Mouse (Mus musculus) C3H10T1/2 (cell line): ENCODE results near the gene Krtap10-4. TPM values are rescaled to one million over a fixed set of nuclear protein-coding genes. Genes with fewer than 3 reads are reported as not detected.

Experiments
- polyA plus RNA-seq, 2 experiments: library from polyadenylated mRNA; unstranded; fragments of >200 nt; fragmentation: generic; extraction: Trizol; gene quantifications; one replicate each; pipeline ENCODE4 v1.2.1; 2012; ENCODE audit warnings: missing spikeins in 2 of 2

The Krtap10-4 gene
- not detected for polyA plus RNA-seq

GRCm38 (mm10) chr10:77826951-77827350 is at the start of gene Krtap10-4:
Gene Krtap10-4 (minus strand): TSS chr10:77827095.

GRCm38 (mm10) chr10:77861675-77862074 is 34.8 kb upstream of the Krtap10-4 start, which contains the start of gene Gm3285:
Gene Gm3285 (plus strand): TSS chr10:77861975.

GRCm38 (mm10) chr10:77852559-77852958 is 25.7 kb upstream of the Krtap10-4 start, which contains the start of gene Gm10318:
Gene Gm10318 (plus strand): TSS chr10:77852859.

GRCm38 (mm10) chr10:77846503-77846902 is 19.6 kb upstream of the Krtap10-4 start, which contains the start of gene Gm36176:
Gene Gm36176 (plus strand): TSS chr10:77846803.

GRCm38 (mm10) chr10:77835647-77836046 is 8.8 kb upstream of the Krtap10-4 start, which contains the start of gene Krtap10-10:
Gene Krtap10-10 (plus strand): TSS chr10:77835947.

GRCm38 (mm10) chr10:77814382-77814781 is 12.5 kb downstream of the Krtap10-4 start, which contains the start of gene Gm2696:
Gene Gm2696 (plus strand): TSS chr10:77814682.

GRCm38 (mm10) chr10:77811743-77812142 is 15.2 kb downstream of the Krtap10-4 start, which contains the start of gene Gm9507:
Gene Gm9507 (minus strand): TSS chr10:77811843.

GRCm38 (mm10) chr10:77798921-77799508 is 27.9 kb downstream of the Krtap10-4 start, which contains the start of gene Gm19668:
Gene Gm19668 (minus strand): TSS chr10:77799133.

GRCm38 (mm10) chr10:77794976-77795375 is 31.9 kb downstream of the Krtap10-4 start, which contains the start of gene Gm9639:
Gene Gm9639 (minus strand): TSS chr10:77795076.

GRCm38 (mm10) chr10:77787876-77788275 is 39.0 kb downstream of the Krtap10-4 start, which contains the start of gene Gm7137:
Gene Gm7137 (minus strand): TSS chr10:77788200.

GRCm38 (mm10) chr10:77782442-77782841 is 44.5 kb downstream of the Krtap10-4 start, which contains the start of gene Gm3250:
Gene Gm3250 (minus strand): TSS chr10:77782542.

GRCm38 (mm10) chr10:77776844-77777243 is 50.1 kb downstream of the Krtap10-4 start, which contains the start of gene Gm7138:
Gene Gm7138 (minus strand): TSS chr10:77776944.

Other genes with a start within 250 kb of the Krtap10-4 start
- gene Pttg1ip, start 245.4 kb downstream of the Krtap10-4 start, polyA plus RNA-seq: 100 to 1,000 TPM in 1 of 2 experiments, 10 to 100 TPM in 1; 82.8 to 216 TPM
- 10 to 100 TPM; 76.2 to 78.6 TPM for gene Sumo3, start 221.0 kb downstream of the Krtap10-4 start, polyA plus RNA-seq
- gene Gm49325, start 220.9 kb downstream of the Krtap10-4 start, polyA plus RNA-seq: 10 to 100 TPM in 1 of 2 experiments, under 1 TPM in 1; 0.78 to 16.7 TPM
- gene Ube2g2, start 204.8 kb downstream of the Krtap10-4 start, polyA plus RNA-seq: 10 to 100 TPM; 39.0 to 44.0 TPM
- not detected for gene Tspear, start 140.5 kb downstream of the Krtap10-4 start, polyA plus RNA-seq
- not detected for gene Gm19402, start 136.3 kb downstream of the Krtap10-4 start, polyA plus RNA-seq
- not detected for gene Gm9508, start 129.9 kb downstream of the Krtap10-4 start, polyA plus RNA-seq
- gene Gm10272, start 120.5 kb downstream of the Krtap10-4 start, polyA plus RNA-seq: not detected
- not detected for gene Gm10024, start 115.6 kb downstream of the Krtap10-4 start, polyA plus RNA-seq
- gene Gm10142, start 111.3 kb downstream of the Krtap10-4 start, polyA plus RNA-seq: not detected
- gene Krtap12-1, start 106.5 kb downstream of the Krtap10-4 start, polyA plus RNA-seq: not detected
- gene Gm10100, start 100.6 kb downstream of the Krtap10-4 start, polyA plus RNA-seq: not detected
- not detected for gene Gm18596, start 84.5 kb downstream of the Krtap10-4 start, polyA plus RNA-seq
- not detected for gene Gm9736, start 75.7 kb downstream of the Krtap10-4 start, polyA plus RNA-seq
- not detected for gene Gm3233, start 67.4 kb downstream of the Krtap10-4 start, polyA plus RNA-seq
- not detected for gene Gm3238, start 55.8 kb downstream of the Krtap10-4 start, polyA plus RNA-seq
- gene Gm7138, start 50.2 kb downstream of the Krtap10-4 start, polyA plus RNA-seq: not detected
- not detected for gene Gm3250, start 44.6 kb downstream of the Krtap10-4 start, polyA plus RNA-seq
- not detected for gene Gm7137, start 38.9 kb downstream of the Krtap10-4 start, polyA plus RNA-seq
- not detected for gene Gm9639, start 32.0 kb downstream of the Krtap10-4 start, polyA plus RNA-seq
- not detected for gene Gm19668, start 28.0 kb downstream of the Krtap10-4 start, polyA plus RNA-seq
- not detected for gene Gm9507, start 15.3 kb downstream of the Krtap10-4 start, polyA plus RNA-seq
- not detected for gene Gm2696, start 12.4 kb downstream of the Krtap10-4 start, polyA plus RNA-seq
- not detected for gene Krtap10-10, start 8.9 kb upstream of the Krtap10-4 start, polyA plus RNA-seq
- not detected for gene Gm36176, start 19.7 kb upstream of the Krtap10-4 start, polyA plus RNA-seq
- gene Gm10318, start 25.8 kb upstream of the Krtap10-4 start, polyA plus RNA-seq: not detected
- not detected for gene Gm3285, start 34.9 kb upstream of the Krtap10-4 start, polyA plus RNA-seq
- gene Lrrc3, start 75.4 kb upstream of the Krtap10-4 start, polyA plus RNA-seq: not detected
- gene Trpm2, start 143.5 kb upstream of the Krtap10-4 start, polyA plus RNA-seq: under 1 TPM; 0.04 to 0.35 TPM
- 10 to 100 TPM; 35.9 to 36.8 TPM for gene 1810043G02Rik, start 151.4 kb upstream of the Krtap10-4 start, polyA plus RNA-seq
- gene Pfkl, start 183.0 kb upstream of the Krtap10-4 start, polyA plus RNA-seq: 10 to 100 TPM; 46.2 to 73.2 TPM
- not detected for gene Dnmt3l, start 214.9 kb upstream of the Krtap10-4 start, polyA plus RNA-seq
- not detected for gene Aire, start 216.5 kb upstream of the Krtap10-4 start, polyA plus RNA-seq
- under 1 TPM in 1 of 2 experiments, not detected in 1; 0.02 TPM for gene Icosl, start 242.2 kb upstream of the Krtap10-4 start, polyA plus RNA-seq